Mouse (Mus musculus) C2C12 (cell line): ENCODE measurements at regions not wholly inside any gene's neighbourhood (a gene's known extent, or its start where the extent isn't known, plus 50 kb on each side); places are given as distances from the start of the nearest gene placed in this dataset.

Experiments
- CEBPB ChIP-seq: IDR thresholded peaks from one replicate; pipeline ENCODE4 v1.6.1; 2011; ENCODE audit warnings: low read depth, mild to moderate bottlenecking, control low read depth, moderate library complexity
- CTCF ChIP-seq: IDR thresholded peaks from one replicate; pipeline ENCODE4 v1.5.1; 2011; ENCODE audit not compliant: control insufficient read depth, insufficient read depth, insufficient read length
- FOSL1 ChIP-seq: IDR thresholded peaks from one replicate; pipeline ENCODE4 v1.8.0; 2011; ENCODE audit warnings: mild to moderate bottlenecking, low read length; ENCODE audit not compliant: poor library complexity, insufficient read depth, severe bottlenecking
- MAX ChIP-seq: IDR thresholded peaks from one replicate; pipeline ENCODE4 v1.6.1; 2011; ENCODE audit warnings: mild to moderate bottlenecking, control low read depth
- MYOD1 ChIP-seq: IDR thresholded peaks from one replicate; pipeline ENCODE4 v1.6.1; 2011; ENCODE audit warnings: low read depth; ENCODE audit not compliant: control insufficient read depth, insufficient read length
- MYOG ChIP-seq: IDR thresholded peaks from one replicate; pipeline ENCODE4 v1.6.1; 2011; ENCODE audit not compliant: control insufficient read depth, insufficient read length; ENCODE audit errors: extremely low read depth
- USF1 ChIP-seq: IDR thresholded peaks from one replicate; pipeline ENCODE4 v1.6.1; 2011; ENCODE audit warnings: low read depth, mild to moderate bottlenecking, control low read depth, moderate library complexity

- TF ChIP-seq CTCF (no peak), MAX (no peak), CEBPB (no peak), MYOD1 (no peak), MYOG (no peak), USF1 (no peak), FOSL1 (no peak)
Measured at GRCm38 (mm10) chr3:58336590-58336989, 77.9 kb upstream of the Tsc22d2 start.
